Mouse (Mus musculus) embryo, embryonic 9.5 days (tissue): ENCODE results near the gene Tnfrsf14.

Experiments used
- DNase-seq: peaks from one replicate; pipeline ENCODE4 v3.0.0-alpha.2; 2017; ENCODE audit errors: extremely low spot score

The Tnfrsf14 gene

GRCm38 (mm10) chr4:154948940-154949588 is 20.7 kb upstream of the Tnfrsf14 start:
- no peak for DNase-seq

GRCm38 (mm10) chr4:154948066-154948939 is 19.9 kb upstream of the Tnfrsf14 start:
- DNase-seq: no peak

- DNase-seq: peak; percentile 87
These were observed 18.0 kb upstream of the Tnfrsf14 start for GRCm38 (mm10) chr4:154946319-154946718.

GRCm38 (mm10) chr4:154944121-154944590 is 15.8 kb upstream of the Tnfrsf14 start:
- peak; percentile 72 for DNase-seq

GRCm38 (mm10) chr4:154943323-154944039 is 15.1 kb upstream of the Tnfrsf14 start:
- no peak for DNase-seq

GRCm38 (mm10) chr4:154942632-154943322 is 14.4 kb upstream of the Tnfrsf14 start:
- no peak for DNase-seq

GRCm38 (mm10) chr4:154941831-154942230 is 13.5 kb upstream of the Tnfrsf14 start:
- DNase-seq: no peak

- no peak for DNase-seq
These were observed 11.8 kb upstream of the Tnfrsf14 start for GRCm38 (mm10) chr4:154940156-154940555.

- no peak for DNase-seq
These were observed 9.4 kb upstream of the Tnfrsf14 start for GRCm38 (mm10) chr4:154937746-154938145.

- no peak for DNase-seq
These were observed 8.3 kb upstream of the Tnfrsf14 start for GRCm38 (mm10) chr4:154936542-154937255.

- no peak for DNase-seq
These were observed 7.4 kb upstream of the Tnfrsf14 start for GRCm38 (mm10) chr4:154935788-154936187.

GRCm38 (mm10) chr4:154934800-154935199 is 6.4 kb upstream of the Tnfrsf14 start:
- DNase-seq: no peak

- DNase-seq: no peak
These were observed 5.0 kb upstream of the Tnfrsf14 start for GRCm38 (mm10) chr4:154933306-154933907.

GRCm38 (mm10) chr4:154929088-154929660 is 811 bp upstream of the Tnfrsf14 start:
- DNase-seq: no peak

- no peak for DNase-seq
These were observed 445 bp downstream of the Tnfrsf14 start for GRCm38 (mm10) chr4:154927899-154928337.

- no peak for DNase-seq
These were observed 1.1 kb downstream of the Tnfrsf14 start for GRCm38 (mm10) chr4:154926969-154927898.

GRCm38 (mm10) chr4:154925413-154925812 is 3.0 kb downstream of the Tnfrsf14 start:
- DNase-seq: no peak

GRCm38 (mm10) chr4:154922931-154923330 is 5.4 kb downstream of the Tnfrsf14 start:
- no peak for DNase-seq

- DNase-seq: no peak
These were observed 6.1 kb downstream of the Tnfrsf14 start for GRCm38 (mm10) chr4:154922291-154922690.
